Mouse (Mus musculus) limb, embryonic 13.5 days (tissue): ENCODE results near the gene Slc7a5. TPM values are rescaled to one million over a fixed set of nuclear protein-coding genes. Genes with fewer than 3 reads are reported as not detected.

ENCODE experiments used
- ATAC-seq: fragments of 200-750 bp; cut with Nextera tagmentation; 2 replicates; pipeline ENCODE4 v1.8.0; 2017; ENCODE audit warnings: low read depth, moderate number of reproducible peaks, moderate TSS enrichment; ENCODE audit not compliant: low FRiP score
- H3K27ac ChIP-seq: fragments of 300-500 bp; sonication (generic); 2 replicates; pipeline ENCODE4 v1.5.1; 2015; ENCODE audit warnings: inconsistent platforms, mild to moderate bottlenecking, moderate library complexity
- H3K27me3 ChIP-seq: fragments of 300-500 bp; sonication (generic); 2 replicates; pipeline ENCODE4 v1.6.1; 2015; ENCODE audit warnings: mild to moderate bottlenecking, inconsistent platforms
- H3K36me3 ChIP-seq: fragments of 300-500 bp; sonication (generic); 2 replicates; pipeline ENCODE4 v1.6.1; 2015; ENCODE audit warnings: inconsistent platforms, mild to moderate bottlenecking, moderate library complexity
- H3K4me1 ChIP-seq: fragments of 300-500 bp; sonication (generic); 2 replicates; pipeline ENCODE4 v1.6.1; 2015; ENCODE audit warnings: inconsistent platforms
- H3K4me2 ChIP-seq: fragments of 300-500 bp; sonication (generic); replicated peaks from 2 replicates; pipeline ENCODE4 v1.6.1; 2015; ENCODE audit warnings: inconsistent platforms, mild to moderate bottlenecking, moderate library complexity
- H3K4me3 ChIP-seq: fragments of 300-500 bp; sonication (generic); 2 replicates; pipeline ENCODE4 v1.5.1; 2015; ENCODE audit warnings: moderate library complexity, mild to moderate bottlenecking, inconsistent platforms
- H3K9ac ChIP-seq: fragments of 300-500 bp; sonication (generic); 2 replicates; pipeline ENCODE4 v1.6.1; 2015; ENCODE audit warnings: mild to moderate bottlenecking, inconsistent platforms
- H3K9me3 ChIP-seq: fragments of 300-500 bp; sonication (generic); 2 replicates; pipeline ENCODE4 v1.6.1; 2016; ENCODE audit warnings: inconsistent platforms
- WGBS: fragments of 180-500 bp; shearing (Covaris S2); methylation state at CpG from one replicate; pipeline ENCODE4 v1.1.7; 2015; 5-methylcytosine and 5-hydroxymethylcytosine counted together
- polyA plus RNA-seq: library from polyadenylated mRNA; unstranded; fragments of >200 nt; fragmentation: Nextera tagmentation; extraction: Ambion mirVana; gene quantifications from 2 replicates; pipeline ENCODE4 v1.2.1, GENCODE M21; 2015

The Slc7a5 gene
- polyA plus RNA-seq, 1 experiment from 2014 or later: 14.2 TPM

GRCm38 (mm10) chr8:121948321-121949145 is 41.0 kb upstream of the Slc7a5 start:
- H3K4me1 ChIP-seq: peaks cover 50% of the 10 kb centered on the region
- 51% methylated on average over 19 of the region's 19 CpGs for WGBS

GRCm38 (mm10) chr8:121947753-121948141 is 40.3 kb upstream of the Slc7a5 start:
- 0 out of 2 replicates have a peak, but pooled peaks have one; percentile 34 for ATAC-seq
- Histone ChIP-seq H3K4me1 (peaks cover 44% of the 10 kb centered on the region), H3K9ac (peak overlapping the region; percentile 68), H3K9me3 (no peaks in the 10 kb centered on the region), H3K4me3 (peak overlapping the region; percentile 46), H3K36me3 (peaks cover 2% of the 10 kb centered on the region), H3K27me3 (no peaks in the 10 kb centered on the region), H3K27ac (peak overlapping the region; percentile 92), H3K4me2 (peak overlapping the region; percentile 80)
- WGBS: under 1% methylated on average over 18 of the region's 18 CpGs

More at GRCm38 (mm10) chr8:121948321-121949145, 41.0 kb upstream of the Slc7a5 start:
- Histone ChIP-seq H3K9me3 (no peaks in the 10 kb centered on the region), H3K27me3 (no peaks in the 10 kb centered on the region), H3K4me3 (peak overlapping the region; percentile 46), H3K4me2 (peak overlapping the region; percentile 80), H3K27ac (peak overlapping the region; percentile 92), H3K36me3 (peaks cover 8% of the 10 kb centered on the region), H3K9ac (peak overlapping the region; percentile 68)
- ATAC-seq: no peak

DNA sequence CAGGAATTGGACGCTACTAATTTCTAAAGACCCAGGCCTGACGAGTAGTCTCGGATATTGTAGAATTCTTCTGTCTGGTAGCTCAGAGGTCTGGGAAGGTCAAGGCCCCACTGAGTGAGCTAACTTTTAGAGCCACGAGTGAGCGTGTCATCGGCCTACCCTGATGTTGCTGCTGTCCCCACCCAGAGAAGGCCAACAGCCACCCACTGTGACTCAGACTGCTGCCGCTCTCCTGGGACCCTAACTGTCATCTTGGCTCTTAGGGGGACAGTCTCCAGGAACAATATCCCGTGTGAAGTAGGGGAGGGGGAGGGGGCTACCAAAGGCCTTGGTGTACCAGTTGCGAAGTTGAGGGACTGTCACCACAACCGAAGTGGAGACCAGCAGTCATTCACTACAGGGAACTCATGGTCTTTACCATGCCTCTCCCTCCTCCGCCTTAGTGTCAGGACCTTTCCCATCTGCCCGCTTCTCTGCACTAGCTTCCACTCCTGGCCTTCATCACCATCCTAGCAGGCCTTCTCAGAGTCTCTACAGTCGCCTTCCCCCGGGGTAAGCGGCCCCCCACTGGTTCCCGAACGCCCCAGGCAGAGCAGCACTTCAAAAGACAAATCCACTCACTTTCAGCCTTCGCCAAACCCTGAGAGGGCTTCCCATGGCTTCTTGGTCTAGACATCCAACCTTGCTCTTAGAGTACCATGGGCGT is 39.7 kb upstream of the Slc7a5 start:
- peak overlapping the region; percentile 68 for H3K9ac ChIP-seq
- H3K36me3 ChIP-seq: no peaks in the 10 kb centered on the region
- peak overlapping the region; percentile 46 for H3K4me3 ChIP-seq
- H3K9me3 ChIP-seq: no peaks in the 10 kb centered on the region
- H3K27me3 ChIP-seq: no peaks in the 10 kb centered on the region
- H3K4me2 ChIP-seq: peak overlapping the region; percentile 80
- WGBS: 31% methylated on average over 19 of the region's 19 CpGs
- ATAC-seq: no peak
- peak overlapping the region; percentile 92 for H3K27ac ChIP-seq
- H3K4me1 ChIP-seq: peaks cover 39% of the 10 kb centered on the region

- ATAC-seq: no peak
- WGBS: 81% methylated on average over 7 of the region's 7 CpGs
- Histone ChIP-seq H3K9ac (no peak overlapping the region), H3K4me3 (no peak overlapping the region), H3K27me3 (no peaks in the 10 kb centered on the region), H3K27ac (no peak overlapping the region), H3K4me1 (peaks cover 30% of the 10 kb centered on the region), H3K4me2 (no peak overlapping the region), H3K36me3 (no peaks in the 10 kb centered on the region), H3K9me3 (no peaks in the 10 kb centered on the region)
Measured at GRCm38 (mm10) chr8:121946351-121946750, 38.9 kb upstream of the Slc7a5 start.

GRCm38 (mm10) chr8:121944831-121945230 is 37.3 kb upstream of the Slc7a5 start, which contains the start of gene Car5a:
TSS of gene Car5a (minus strand) at chr8:121944904.
- no peaks in the 10 kb centered on the region for H3K9me3 ChIP-seq
- H3K4me3 ChIP-seq: no peak within 1 kb of the TSS
- H3K27me3 ChIP-seq: no peaks in the 10 kb centered on the region
- 0 out of 2 replicates have a peak within 1 kb of the TSS, but pooled peaks have one; percentile 25 for H3K9ac ChIP-seq
- H3K36me3 ChIP-seq: no peaks in the 10 kb centered on the region
- ATAC-seq: no peak
- no peak within 1 kb of the TSS for H3K4me2 ChIP-seq
- H3K27ac ChIP-seq: no peak within 1 kb of the TSS
- peaks cover 29% of the 10 kb centered on the region for H3K4me1 ChIP-seq

DNA sequence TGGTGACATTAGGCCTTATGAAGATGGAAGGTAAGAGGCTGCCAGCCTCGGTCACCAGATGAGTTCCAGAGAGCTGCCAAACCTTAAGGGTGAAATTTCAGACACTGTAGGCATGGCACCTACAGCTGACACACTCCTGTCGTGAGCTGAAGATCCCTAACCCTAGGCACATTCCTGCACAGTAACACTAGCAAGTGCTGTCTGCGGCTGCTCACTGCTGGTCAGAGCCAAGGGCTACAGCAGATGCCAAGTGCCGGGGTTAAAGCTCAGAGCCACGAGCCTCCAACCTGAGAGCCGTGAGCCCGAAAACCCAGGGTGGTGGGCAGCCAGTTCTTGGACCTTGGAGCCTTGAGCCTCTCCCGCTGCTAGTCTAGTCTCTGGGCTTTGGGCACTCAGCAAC is 36.2 kb upstream of the Slc7a5 start:
- Histone ChIP-seq H3K4me2 (no peak overlapping the region), H3K27me3 (no peaks in the 10 kb centered on the region), H3K9me3 (no peaks in the 10 kb centered on the region), H3K9ac (0 out of 2 replicates have a peak overlapping the region, but pooled peaks have one; percentile 25), H3K4me1 (peaks cover 19% of the 10 kb centered on the region), H3K4me3 (no peak overlapping the region), H3K36me3 (no peaks in the 10 kb centered on the region), H3K27ac (no peak overlapping the region)
- no peak for ATAC-seq
- 81% methylated on average over 8 of the region's 8 CpGs for WGBS

DNA sequence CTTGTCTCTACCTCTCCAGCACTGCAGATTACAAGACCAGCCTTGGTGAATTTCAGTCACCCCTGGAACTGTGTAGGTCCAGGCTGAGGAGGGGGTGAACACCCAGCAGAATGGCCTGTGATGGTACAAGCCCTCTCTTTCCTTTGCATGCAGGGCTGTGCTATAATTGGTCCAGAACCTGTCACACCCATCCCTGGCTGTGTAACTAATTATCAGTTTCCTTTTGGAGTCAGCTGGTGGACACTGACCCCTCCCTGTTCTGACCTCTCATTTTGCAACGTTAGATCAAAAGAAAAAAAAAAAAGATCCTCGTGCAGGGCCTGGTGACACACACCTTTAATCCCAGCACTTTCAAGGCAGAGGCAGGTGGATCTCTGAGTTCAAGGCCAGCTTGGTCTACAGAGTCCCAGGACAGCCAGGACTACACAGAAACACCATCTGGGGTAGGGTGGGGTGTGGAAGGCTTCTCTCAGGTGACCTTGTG is 35.6 kb upstream of the Slc7a5 start:
- WGBS: 26% methylated on average over 2 of the region's 2 CpGs
- Histone ChIP-seq H3K27me3 (no peaks in the 10 kb centered on the region), H3K9ac (no peak overlapping the region), H3K4me2 (no peak overlapping the region), H3K36me3 (no peaks in the 10 kb centered on the region), H3K4me1 (peaks cover 12% of the 10 kb centered on the region), H3K27ac (no peak overlapping the region), H3K9me3 (no peaks in the 10 kb centered on the region), H3K4me3 (no peak overlapping the region)
- no peak for ATAC-seq

- H3K36me3 ChIP-seq: no peaks in the 10 kb centered on the region
- no peak overlapping the region for H3K9ac ChIP-seq
- 82% methylated on average over 7 of the region's 7 CpGs for WGBS
- H3K27me3 ChIP-seq: no peaks in the 10 kb centered on the region
- peaks cover 19% of the 10 kb centered on the region for H3K4me1 ChIP-seq
- H3K27ac ChIP-seq: no peak overlapping the region
- H3K4me3 ChIP-seq: no peak overlapping the region
- no peak for ATAC-seq
- H3K9me3 ChIP-seq: no peaks in the 10 kb centered on the region
- no peak overlapping the region for H3K4me2 ChIP-seq
Measured at GRCm38 (mm10) chr8:121938732-121939131, 31.2 kb upstream of the Slc7a5 start.

DNA sequence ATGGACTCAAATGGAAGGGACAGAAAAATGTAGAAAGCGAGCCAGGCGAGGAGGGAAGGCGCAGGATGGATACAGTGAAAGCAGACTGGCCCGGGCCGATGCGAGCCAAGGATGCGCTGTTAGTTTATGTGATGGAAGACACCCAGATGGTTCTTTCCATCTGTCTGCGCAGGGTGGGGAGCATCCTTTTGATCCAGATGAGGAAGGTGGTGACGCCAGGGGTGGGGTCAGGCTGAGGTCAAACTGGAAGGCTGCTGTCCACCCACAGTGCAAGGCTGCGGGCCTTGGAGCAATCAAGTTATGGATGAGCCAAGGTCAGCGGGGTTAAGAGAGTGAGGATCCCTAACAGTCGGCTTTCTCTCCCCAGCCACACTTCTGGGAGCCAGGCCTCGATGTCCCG is 28.9 kb upstream of the Slc7a5 start:
- WGBS: 51% methylated on average over 14 of the region's 14 CpGs
- Histone ChIP-seq H3K4me3 (no peak overlapping the region), H3K27me3 (no peaks in the 10 kb centered on the region), H3K9ac (no peak overlapping the region), H3K4me1 (peaks cover 19% of the 10 kb centered on the region), H3K9me3 (no peaks in the 10 kb centered on the region), H3K27ac (no peak overlapping the region), H3K4me2 (no peak overlapping the region), H3K36me3 (no peaks in the 10 kb centered on the region)
- ATAC-seq: no peak

- no peak overlapping the region for H3K4me2 ChIP-seq
- peak overlapping the region; percentile 36; the same call in 1 of the 2 replicates for H3K9ac ChIP-seq
- ATAC-seq: no peak
- H3K36me3 ChIP-seq: no peaks in the 10 kb centered on the region
- H3K27me3 ChIP-seq: no peaks in the 10 kb centered on the region
- H3K9me3 ChIP-seq: no peaks in the 10 kb centered on the region
- H3K4me1 ChIP-seq: peaks cover 19% of the 10 kb centered on the region
- H3K27ac ChIP-seq: no peak overlapping the region
- no peak overlapping the region for H3K4me3 ChIP-seq
- 50% methylated on average over 12 of the region's 12 CpGs for WGBS
Measured at GRCm38 (mm10) chr8:121935341-121936294, 28.1 kb upstream of the Slc7a5 start.

GRCm38 (mm10) chr8:121934923-121935322 is 27.4 kb upstream of the Slc7a5 start:
- Histone ChIP-seq H3K9me3 (no peaks in the 10 kb centered on the region), H3K4me1 (peaks cover 19% of the 10 kb centered on the region), H3K27ac (no peak overlapping the region), H3K4me3 (no peak overlapping the region), H3K27me3 (no peaks in the 10 kb centered on the region), H3K9ac (peak overlapping the region; percentile 36; the same call in 1 of the 2 replicates), H3K4me2 (no peak overlapping the region), H3K36me3 (no peaks in the 10 kb centered on the region)
- ATAC-seq: no peak
